Mouse (Mus musculus) liver, adult 2 months (tissue): ENCODE data around the gene Rab7b. TPM values are rescaled to one million over a fixed set of nuclear protein-coding genes. Genes with fewer than 3 reads are reported as not detected.

Experiments used
- DNase-seq: peaks from one replicate; pipeline ENCODE4 v3.0.0-alpha.2; 2011; ENCODE audit warnings: low read depth, low spot score; ENCODE audit errors: extremely low read depth
- H3K27ac ChIP-seq: fragments of 200-500 bp; replicated peaks from 2 replicates; pipeline ENCODE4 v1.5.1; 2012; ENCODE audit warnings: low read depth, mild to moderate bottlenecking, control low read depth, inconsistent platforms, low read length; ENCODE audit not compliant: insufficient read depth
- H3K27me3 ChIP-seq: fragments of 200-500 bp; 2 replicates; pipeline ENCODE4 v1.6.1; 2012; ENCODE audit warnings: mild to moderate bottlenecking, moderate library complexity, low read length, inconsistent platforms; ENCODE audit not compliant: control insufficient read depth, insufficient read depth
- H3K36me3 ChIP-seq: fragments of 200-500 bp; 2 replicates; pipeline ENCODE4 v1.6.1; 2012; ENCODE audit warnings: low read length, inconsistent platforms; ENCODE audit not compliant: control insufficient read depth, insufficient read depth
- H3K4me1 ChIP-seq: fragments of 200-500 bp; 2 replicates; pipeline ENCODE4 v1.6.1; 2011; ENCODE audit warnings: low read length; ENCODE audit not compliant: control insufficient read depth, insufficient read depth
- H3K4me3 ChIP-seq: fragments of 200-500 bp; 2 replicates; pipeline ENCODE4 v1.5.1; 2011; ENCODE audit warnings: low read depth, mild to moderate bottlenecking, control low read depth, low read length, moderate library complexity; ENCODE audit not compliant: insufficient read depth
- H3K79me2 ChIP-seq: fragments of 200-500 bp; 2 replicates; pipeline ENCODE4 v1.6.1; 2012; ENCODE audit warnings: inconsistent platforms, mild to moderate bottlenecking, low read length, moderate library complexity; ENCODE audit not compliant: control insufficient read depth, insufficient read depth
- H3K9ac ChIP-seq: fragments of 200-500 bp; 2 replicates; pipeline ENCODE4 v1.6.1; 2012; ENCODE audit warnings: low read depth, mild to moderate bottlenecking, control low read depth, inconsistent platforms, low read length
- CTCF ChIP-seq: fragments of 200-500 bp; IDR thresholded peaks from 2 replicates; pipeline ENCODE4 v1.5.1; 2011; ENCODE audit warnings: low read depth, low read length, control low read depth
- POLR2A ChIP-seq: fragments of 200-500 bp; IDR thresholded peaks from 2 replicates; pipeline ENCODE4 v1.6.1; 2011; ENCODE audit warnings: low read length, control low read depth; ENCODE audit not compliant: insufficient read depth; ENCODE audit errors: extremely low read depth
- WGBS: fragments of 180-500 bp; shearing (Covaris S2); methylation state at CpG from one replicate; pipeline ENCODE4 v1.1.7; 2018; 5-methylcytosine and 5-hydroxymethylcytosine counted together
- polyA plus RNA-seq: library from polyadenylated mRNA; depleted of rRNA; stranded (reverse); fragments of >200 nt; gene quantifications from 2 replicates; pipeline ENCODE4 v1.2.3, GENCODE M21; 2012
- total RNA-seq: library from RNA; depleted of rRNA; stranded (reverse); fragments of >200 nt; gene quantifications from 2 replicates; pipeline ENCODE4 v1.2.3, GENCODE M21; 2014

Gene Rab7b
- total and polyA plus RNA-seq, 2 experiments: 0.45 to 0.83 TPM

DNA sequence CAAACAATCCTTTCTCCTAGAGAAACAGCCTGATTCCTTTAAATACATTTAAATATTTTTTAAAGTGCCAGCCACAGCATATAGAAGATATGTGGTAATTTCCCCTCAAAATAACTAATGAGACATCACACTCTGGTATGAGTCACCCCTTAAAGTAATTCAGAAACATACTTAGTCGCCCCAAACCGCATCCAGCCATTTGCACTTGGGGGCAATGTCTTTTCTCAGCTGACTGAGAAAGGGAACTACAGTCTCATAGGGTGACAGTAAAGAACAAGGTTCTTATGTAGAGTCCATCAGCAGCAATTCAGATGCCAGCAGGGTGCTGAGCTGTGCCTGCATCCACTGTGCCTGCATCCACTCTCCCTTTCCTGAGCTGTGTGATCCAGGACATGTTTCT lies 15.0 kb downstream of the Rab7b start:
- WGBS: 87% methylated on average over 2 of the region's 2 CpGs
- Histone ChIP-seq H3K79me2 (no peaks in the 10 kb centered on the region), H3K4me1 (no peaks in the 10 kb centered on the region), H3K27ac (no peak overlapping the region), H3K4me3 (no peak overlapping the region), H3K9ac (no peak overlapping the region), H3K27me3 (no peaks in the 10 kb centered on the region), H3K36me3 (no peaks in the 10 kb centered on the region)
- TF ChIP-seq CTCF (no peak), POLR2A (no peak)
- DNase-seq: no peak

- Histone ChIP-seq H3K79me2 (no peaks in the 10 kb centered on the region), H3K36me3 (no peaks in the 10 kb centered on the region), H3K4me3 (no peak overlapping the region), H3K9ac (no peak overlapping the region), H3K27me3 (no peaks in the 10 kb centered on the region), H3K4me1 (no peaks in the 10 kb centered on the region), H3K27ac (no peak overlapping the region)
- WGBS: 18% methylated on average over 4 of the region's 4 CpGs
- peak; percentile 34 for DNase-seq
- TF ChIP-seq POLR2A (no peak), CTCF (peak; percentile 91)
These were observed 19.8 kb downstream of the Rab7b start for GRCm38 (mm10) chr1:131708338-131708737.

GRCm38 (mm10) chr1:131711518-131711917 lies 23.0 kb downstream of the Rab7b start:
- Histone ChIP-seq H3K27me3 (no peaks in the 10 kb centered on the region), H3K4me1 (no peaks in the 10 kb centered on the region), H3K4me3 (no peak overlapping the region), H3K79me2 (no peaks in the 10 kb centered on the region), H3K36me3 (no peaks in the 10 kb centered on the region), H3K27ac (no peak overlapping the region), H3K9ac (no peak overlapping the region)
- DNase-seq: no peak
- TF ChIP-seq POLR2A: no peak
- no peak for TF ChIP-seq CTCF
- 91% methylated on average over 10 of the region's 10 CpGs for WGBS

- 55% methylated on average over 2 of the region's 2 CpGs for WGBS
- H3K4me1 ChIP-seq: no peaks in the 10 kb centered on the region
- H3K79me2 ChIP-seq: no peaks in the 10 kb centered on the region
- H3K9ac ChIP-seq: no peak overlapping the region
- H3K4me3 ChIP-seq: no peak overlapping the region
- H3K27ac ChIP-seq: no peak overlapping the region
- no peaks in the 10 kb centered on the region for H3K27me3 ChIP-seq
- TF ChIP-seq CTCF: peak; percentile 48
- no peak for TF ChIP-seq POLR2A
- peak; percentile 54 for DNase-seq
- no peaks in the 10 kb centered on the region for H3K36me3 ChIP-seq
These were observed 23.9 kb downstream of the Rab7b start for GRCm38 (mm10) chr1:131712386-131712785.

DNA sequence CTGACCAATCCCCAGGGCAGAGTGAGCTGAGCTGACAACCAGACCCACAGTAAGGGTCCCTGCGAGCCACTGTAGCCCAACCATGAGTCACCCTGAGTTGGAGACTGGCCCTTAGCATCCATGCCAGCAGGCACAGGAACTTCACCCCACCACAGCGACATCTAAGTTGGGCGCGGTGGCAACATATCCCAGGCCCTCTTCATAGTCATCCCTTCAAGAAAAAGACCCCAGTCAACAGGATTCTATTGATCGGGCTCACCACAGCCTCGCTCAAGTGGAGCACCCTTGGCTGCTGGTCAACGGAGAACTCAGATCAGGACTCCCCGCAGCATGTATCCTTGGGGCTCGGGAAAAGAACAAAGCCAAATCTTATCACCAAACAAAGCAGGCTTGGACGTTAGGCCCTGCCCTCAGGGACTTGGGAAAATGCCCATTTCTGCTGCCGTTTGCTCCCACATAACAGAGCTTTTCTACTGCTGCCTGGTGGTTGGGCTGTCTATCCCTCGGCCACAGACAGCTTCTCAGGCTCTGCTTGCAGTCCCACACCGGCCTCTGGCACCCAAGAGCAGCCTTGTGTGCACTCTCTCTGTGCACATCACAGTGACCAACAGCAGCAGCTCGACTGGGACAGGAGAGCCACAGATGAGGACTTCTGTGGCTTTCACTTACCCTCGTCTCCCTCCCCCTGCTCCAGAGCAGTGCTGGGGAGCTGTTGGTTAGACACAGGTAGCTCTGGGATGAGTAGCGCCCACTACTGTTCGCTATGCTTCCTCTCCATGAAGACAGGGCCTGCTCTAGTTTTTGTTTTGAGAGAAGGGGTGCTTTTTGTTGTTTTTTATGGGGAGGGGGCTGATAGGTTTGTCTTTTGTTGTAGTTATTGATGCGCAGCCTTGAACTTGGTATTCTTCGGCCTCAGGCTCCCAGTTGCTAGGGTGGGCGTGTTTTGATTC lies 26.2 kb downstream of the Rab7b start:
- no peak overlapping the region for H3K9ac ChIP-seq
- WGBS: 77% methylated on average over 20 of the region's 20 CpGs
- H3K27ac ChIP-seq: no peak overlapping the region
- no peaks in the 10 kb centered on the region for H3K27me3 ChIP-seq
- H3K4me3 ChIP-seq: no peak overlapping the region
- TF ChIP-seq POLR2A (no peak), CTCF (no peak)
- H3K36me3 ChIP-seq: no peaks in the 10 kb centered on the region
- DNase-seq: no peak
- H3K79me2 ChIP-seq: no peaks in the 10 kb centered on the region
- no peaks in the 10 kb centered on the region for H3K4me1 ChIP-seq
